Mouse (Mus musculus) lung, postnatal 0 days (tissue): ENCODE measurements around the gene Tchhl1.

Experiments used
- CTCF ChIP-seq: IDR thresholded peaks from 2 replicates; pipeline ENCODE4 v1.5.1; 2016; ENCODE audit warnings: antibody characterized with exemption, mild to moderate bottlenecking
- EP300 ChIP-seq: IDR thresholded peaks from 2 replicates; pipeline ENCODE4 v1.6.1; 2016; ENCODE audit warnings: antibody characterized with exemption, mild to moderate bottlenecking, control low read depth

DNA sequence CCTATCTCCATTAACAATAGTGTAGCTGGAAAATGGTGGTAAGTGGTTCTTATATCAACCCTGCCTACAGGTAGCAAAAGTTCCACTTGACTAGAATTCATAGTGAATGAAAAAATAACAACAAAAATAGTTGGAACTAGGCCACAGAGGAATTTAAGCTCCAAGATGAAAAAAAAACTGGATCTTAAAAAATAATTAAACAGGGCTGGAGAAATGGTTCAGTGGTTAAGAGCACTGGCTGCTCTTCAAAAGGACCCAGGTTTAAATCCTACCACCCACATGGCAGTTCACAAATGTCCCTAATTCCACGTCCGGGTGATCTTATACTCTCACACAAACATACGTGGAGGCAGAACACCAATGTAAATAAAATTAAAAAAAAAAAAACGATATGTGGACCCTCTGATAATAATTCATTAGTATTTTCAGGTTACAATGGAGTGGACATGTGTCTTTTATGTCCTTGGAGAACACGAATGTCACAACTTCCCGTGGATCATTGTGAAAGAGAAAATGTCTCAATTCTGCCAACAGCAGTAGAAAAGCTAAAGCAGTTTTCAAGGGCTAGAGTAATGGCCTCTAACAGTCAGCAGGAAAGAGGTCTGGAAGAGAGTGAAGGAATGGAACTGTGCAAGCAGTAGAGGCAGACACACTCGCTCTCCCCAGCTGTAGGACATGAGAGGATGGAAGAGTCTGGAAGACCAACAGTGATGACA lies 44.0 kb downstream of the Tchhl1 start:
- no peak for TF ChIP-seq CTCF
- no peak for TF ChIP-seq EP300
